Mouse (Mus musculus) urinary bladder, postnatal 10 days (tissue): ENCODE results near the gene Arl6.

Experiments
- DNase-seq: peaks from one replicate; pipeline ENCODE4 v3.0.0; 2022; ENCODE audit warnings: low spot score

Gene Arl6

GRCm38 (mm10) chr16:59639102-59639691, at the start of gene Arl6:
Arl6 (minus strand) TSS chr16:59639391.
- peak; percentile 64 for DNase-seq

GRCm38 (mm10) chr16:59685135-59685534, 45.9 kb upstream of the Arl6 start:
- DNase-seq = no peak

GRCm38 (mm10) chr16:59683434-59683833, 44.2 kb upstream of the Arl6 start:
- DNase-seq = peak; percentile 12

GRCm38 (mm10) chr16:59682216-59682891, 43.2 kb upstream of the Arl6 start:
- no peak for DNase-seq

GRCm38 (mm10) chr16:59666938-59667337, 27.7 kb upstream of the Arl6 start:
- DNase-seq = no peak

- no peak for DNase-seq
Observed at GRCm38 (mm10) chr16:59643766-59644165, 4.6 kb upstream of the Arl6 start.

GRCm38 (mm10) chr16:59639985-59640384, 794 bp upstream of the Arl6 start:
- no peak for DNase-seq

GRCm38 (mm10) chr16:59634598-59634997, 4.6 kb downstream of the Arl6 start:
- no peak for DNase-seq

GRCm38 (mm10) chr16:59621554-59621953, 17.6 kb downstream of the Arl6 start:
- DNase-seq = no peak

- no peak for DNase-seq
Observed at GRCm38 (mm10) chr16:59617167-59617566, 22.0 kb downstream of the Arl6 start.

GRCm38 (mm10) chr16:59615675-59616074, 23.5 kb downstream of the Arl6 start:
- no peak for DNase-seq

GRCm38 (mm10) chr16:59610750-59611149, 28.4 kb downstream of the Arl6 start:
- no peak for DNase-seq

- DNase-seq = no peak
Observed at GRCm38 (mm10) chr16:59604078-59604781, 35.0 kb downstream of the Arl6 start.

- DNase-seq = peak; percentile 54
Observed at GRCm38 (mm10) chr16:59600311-59601251, 38.6 kb downstream of the Arl6 start, which contains the start of gene Crybg3. Crybg3 (minus strand) TSS chr16:59600979.

GRCm38 (mm10) chr16:59599411-59600265, 39.6 kb downstream of the Arl6 start:
- DNase-seq = no peak

GRCm38 (mm10) chr16:59598997-59599396, 40.2 kb downstream of the Arl6 start:
- DNase-seq = no peak

GRCm38 (mm10) chr16:59597256-59597655, 41.9 kb downstream of the Arl6 start:
- no peak for DNase-seq

- DNase-seq = no peak
Observed at GRCm38 (mm10) chr16:59594714-59595113, 44.5 kb downstream of the Arl6 start.

- DNase-seq = no peak
Observed at GRCm38 (mm10) chr16:59590790-59591189, 48.4 kb downstream of the Arl6 start.

GRCm38 (mm10) chr16:59588351-59589025, 50.7 kb downstream of the Arl6 start:
- DNase-seq = no peak
